Mouse (Mus musculus): ENCODE results near the gene Socs5. TPM values are rescaled to one million over a fixed set of nuclear protein-coding genes. Genes with fewer than 3 reads are reported as not detected.

The Socs5 gene
- total RNA-seq, 2 experiments from 2014 or later, result 66.3 to 67.8 TPM

GRCm38 (mm10) chr17:87106691-87107523 lies 572 bp upstream of the Socs5 start:
- DNase-seq (ENCODE audit: low spot score in 2 of 2), result peak; percentile 96 to 99

DNA sequence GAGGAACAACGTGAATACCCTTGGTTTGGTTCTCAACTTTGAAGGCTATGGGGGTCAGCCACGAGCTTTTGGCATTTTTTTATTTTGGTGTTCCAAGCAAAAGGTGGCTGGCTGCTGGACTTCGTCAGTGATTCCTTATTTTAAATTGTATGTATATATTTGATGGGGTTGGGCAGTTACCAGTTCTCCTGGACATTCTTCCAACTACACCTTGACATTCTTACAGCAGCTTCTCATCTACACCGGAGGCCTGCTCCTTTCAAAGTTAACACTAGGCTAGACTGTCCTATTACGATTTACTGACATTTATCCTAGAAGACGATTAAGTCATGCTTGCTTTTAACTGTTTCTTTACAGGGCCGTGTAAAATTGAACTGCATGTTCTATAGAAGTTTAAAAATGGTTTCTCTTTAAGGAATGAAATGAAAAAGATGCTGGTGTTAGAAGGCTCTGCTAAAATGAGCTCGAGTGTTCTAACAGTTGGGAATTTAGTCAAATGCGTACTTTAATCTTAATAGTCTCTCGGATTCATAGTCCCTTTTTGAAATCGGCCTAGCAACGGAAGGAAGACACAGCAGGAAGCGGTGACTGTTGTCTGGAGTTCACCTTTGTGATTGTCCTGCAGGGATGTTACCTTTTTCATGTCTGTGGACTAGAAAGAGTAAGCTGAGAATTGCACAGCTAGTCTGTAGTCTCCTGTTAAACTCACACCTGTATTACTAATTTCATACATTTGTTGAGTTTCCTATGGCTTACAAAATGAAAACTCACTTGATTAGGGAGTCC lies 1.2 kb downstream of the Socs5 start:
- DNase-seq (ENCODE audit: low spot score in 2 of 2), result no peak

DNA sequence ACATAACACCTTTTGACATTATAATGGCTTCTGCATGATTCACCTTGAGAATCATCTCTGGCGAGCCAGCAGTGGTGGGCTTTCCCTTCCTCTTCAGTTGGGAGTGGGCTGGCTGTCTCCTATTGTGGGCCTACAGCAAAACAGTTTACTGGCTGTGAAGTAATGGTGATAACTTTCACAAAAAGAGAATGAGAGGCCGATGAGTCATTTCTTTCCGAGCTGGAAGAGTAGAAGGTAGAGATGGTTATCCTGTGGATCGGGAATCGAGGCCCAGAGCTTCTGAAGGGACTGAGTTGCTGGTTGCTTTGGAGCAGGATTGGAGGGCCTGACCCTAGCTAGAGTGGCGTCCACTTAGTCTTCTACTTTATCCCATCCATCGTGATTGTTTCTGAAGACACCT lies 2.0 kb downstream of the Socs5 start:
- no peak for DNase-seq (ENCODE audit: low spot score in 2 of 2)

DNA sequence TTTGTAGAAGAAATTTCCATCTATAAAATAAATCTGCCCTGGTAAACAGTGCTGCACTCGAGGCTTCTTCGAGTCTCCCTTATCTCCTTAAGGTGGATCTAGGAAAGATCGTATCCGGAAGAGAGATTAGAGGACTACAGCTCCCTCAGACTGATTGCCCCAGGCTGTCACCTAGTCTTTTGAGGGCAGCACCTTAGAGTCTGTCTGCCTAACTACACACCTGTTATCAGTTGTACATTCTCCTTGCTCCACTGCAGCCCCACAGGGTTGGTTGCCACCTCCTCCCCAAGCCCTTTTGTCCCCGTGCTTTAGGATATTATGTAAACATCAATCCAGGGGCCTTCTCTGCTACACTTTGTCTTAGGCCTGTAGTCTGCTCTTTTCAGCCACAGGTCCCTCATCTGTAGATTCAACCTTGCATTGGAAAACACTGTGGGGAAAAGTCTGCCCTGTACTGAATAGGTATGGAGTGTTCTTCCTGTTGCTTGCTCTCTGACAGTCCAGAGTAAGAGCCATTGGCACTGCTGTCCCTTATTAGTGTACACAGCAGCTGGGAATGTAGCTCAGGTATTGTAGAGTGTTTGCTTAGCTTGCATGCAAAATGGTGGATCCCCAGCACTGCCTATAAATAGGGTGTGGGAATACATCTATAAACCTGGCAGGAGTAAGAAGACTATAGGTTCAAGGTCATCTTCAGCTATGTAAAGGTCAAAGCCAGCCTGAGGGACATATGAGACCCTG lies 5.5 kb downstream of the Socs5 start:
- DNase-seq (ENCODE audit: low spot score in 2 of 2), result no peak

DNA sequence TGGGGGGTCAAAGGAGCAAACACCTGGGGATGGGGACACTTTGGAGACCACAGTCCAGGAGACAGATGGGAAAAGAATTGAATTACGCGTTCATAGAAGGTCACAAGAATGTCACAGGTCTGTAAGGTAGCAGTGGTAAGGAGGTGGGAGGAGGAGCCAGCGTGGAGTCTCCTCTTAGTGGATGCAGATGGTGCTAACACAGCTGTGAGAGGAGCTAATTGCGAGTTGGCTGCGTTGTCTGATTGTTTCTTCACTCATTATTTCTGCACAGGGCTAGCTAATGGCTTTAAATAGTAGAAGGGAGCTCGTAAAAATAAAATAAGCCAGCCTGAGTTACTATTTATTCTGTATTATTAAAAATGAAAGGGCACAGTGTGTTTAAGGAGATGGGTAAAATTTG lies 8.1 kb downstream of the Socs5 start:
- DNase-seq (ENCODE audit: low spot score in 2 of 2), result no peak

GRCm38 (mm10) chr17:87118966-87119526 lies 11.6 kb downstream of the Socs5 start:
- peak in 1 of 2 experiments; percentile 37 for DNase-seq (ENCODE audit: low spot score in 2 of 2)

GRCm38 (mm10) chr17:87125344-87125743 lies 17.9 kb downstream of the Socs5 start:
- no peak for DNase-seq (ENCODE audit: low spot score in 2 of 2)

- DNase-seq (ENCODE audit: low spot score in 2 of 2), result no peak
Measured at GRCm38 (mm10) chr17:87132258-87132657, 24.8 kb downstream of the Socs5 start.

- no peak for DNase-seq (ENCODE audit: low spot score in 2 of 2)
Measured at GRCm38 (mm10) chr17:87133823-87134222, 26.3 kb downstream of the Socs5 start.

DNA sequence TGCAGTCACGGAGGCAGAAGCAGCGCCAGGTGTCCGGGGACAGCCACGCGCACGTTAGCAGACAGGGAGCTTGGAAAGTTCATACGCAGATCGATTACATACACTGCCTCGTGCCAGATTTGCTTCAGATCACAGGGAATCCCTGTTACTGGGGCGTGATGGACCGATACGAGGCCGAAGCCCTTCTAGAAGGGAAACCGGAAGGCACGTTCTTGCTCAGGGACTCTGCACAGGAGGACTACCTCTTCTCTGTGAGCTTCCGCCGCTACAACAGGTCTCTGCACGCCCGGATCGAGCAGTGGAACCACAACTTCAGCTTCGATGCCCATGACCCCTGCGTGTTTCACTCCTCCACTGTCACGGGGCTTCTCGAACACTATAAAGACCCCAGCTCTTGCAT lies 27.2 kb downstream of the Socs5 start:
- DNase-seq (ENCODE audit: low spot score in 2 of 2), result no peak

- DNase-seq (ENCODE audit: low spot score in 2 of 2), result no peak
Measured at GRCm38 (mm10) chr17:87135741-87136140, 28.3 kb downstream of the Socs5 start.

- peak in 1 of 2 experiments; percentile 32 for DNase-seq (ENCODE audit: low spot score in 2 of 2)
Measured at GRCm38 (mm10) chr17:87141188-87141935, 33.9 kb downstream of the Socs5 start.

GRCm38 (mm10) chr17:87142271-87142670 lies 34.8 kb downstream of the Socs5 start:
- no peak for DNase-seq (ENCODE audit: low spot score in 2 of 2)

GRCm38 (mm10) chr17:87143186-87143585 lies 35.7 kb downstream of the Socs5 start:
- no peak for DNase-seq (ENCODE audit: low spot score in 2 of 2)

DNA sequence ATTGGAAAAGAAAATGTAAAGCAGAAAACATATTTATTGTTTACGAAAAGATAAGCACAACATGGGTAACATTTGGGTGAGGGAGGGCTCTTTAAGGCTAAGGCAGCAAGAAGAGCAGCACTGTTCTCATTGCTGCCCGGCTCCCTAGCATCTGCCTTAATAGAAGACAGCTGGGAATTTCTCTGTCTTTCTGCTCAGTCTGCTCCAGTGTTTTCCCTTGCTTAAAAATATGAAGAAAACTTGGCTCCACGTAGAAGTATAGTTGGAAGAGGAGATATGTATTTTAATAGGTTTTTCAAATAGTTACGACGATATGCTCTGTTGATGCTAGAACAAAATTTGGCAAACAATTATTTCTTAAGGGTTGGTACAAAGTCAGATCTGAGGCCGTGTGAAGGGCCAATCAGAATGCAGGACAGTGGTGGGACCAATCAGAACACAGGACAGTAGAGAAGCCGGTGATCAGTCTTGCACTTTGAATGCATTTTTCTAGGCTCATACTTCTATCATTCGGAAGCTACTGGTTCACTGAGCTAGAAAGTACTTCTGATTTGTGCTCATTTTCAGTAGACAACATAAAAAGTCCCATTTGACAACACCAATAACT lies 39.0 kb downstream of the Socs5 start:
- no peak for DNase-seq (ENCODE audit: low spot score in 2 of 2)

DNA sequence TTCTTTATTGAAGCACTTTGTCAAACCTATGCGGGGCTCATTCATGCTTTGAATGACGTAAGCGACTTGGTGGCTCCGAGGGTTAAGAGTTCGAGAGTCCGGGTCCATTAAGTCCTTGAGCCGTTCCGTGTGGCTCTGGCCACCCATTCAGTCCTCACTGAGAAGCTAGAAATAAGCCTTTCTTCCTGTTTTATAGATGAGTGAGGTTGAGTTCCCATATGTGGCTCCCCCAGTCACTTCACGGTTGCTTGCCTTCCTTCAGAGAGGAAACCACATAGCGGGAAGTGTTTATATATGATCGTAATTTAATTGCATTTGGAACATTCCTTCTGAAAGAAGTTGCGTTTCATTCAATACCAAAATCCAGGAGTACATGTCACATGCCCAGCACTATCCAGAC lies 42.3 kb downstream of the Socs5 start:
- no peak for DNase-seq (ENCODE audit: low spot score in 2 of 2)

- no peak for DNase-seq (ENCODE audit: low spot score in 2 of 2)
Measured at GRCm38 (mm10) chr17:87152984-87153383, 45.5 kb downstream of the Socs5 start.

DNA sequence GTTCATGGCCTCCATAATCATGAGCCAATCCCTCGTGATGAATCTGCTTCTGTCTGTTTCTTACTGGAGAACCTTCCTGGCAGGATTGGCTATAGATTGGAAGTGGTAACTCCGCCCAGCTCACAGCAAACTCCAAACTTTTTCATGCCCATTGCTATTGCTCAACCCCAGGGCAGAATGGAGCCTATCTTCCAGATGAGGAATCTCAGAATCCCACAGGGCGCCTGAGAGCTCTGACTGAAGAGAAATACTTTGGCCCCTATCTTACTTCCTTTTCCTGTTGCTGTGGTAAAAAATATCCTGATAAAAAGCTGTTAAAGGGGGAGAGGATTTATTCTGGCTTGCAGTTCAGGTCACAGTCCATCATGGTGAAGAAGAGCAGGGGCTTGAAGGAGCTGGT lies 48.2 kb downstream of the Socs5 start:
- no peak for DNase-seq (ENCODE audit: low spot score in 2 of 2)

GRCm38 (mm10) chr17:87157739-87158138 lies 50.3 kb downstream of the Socs5 start:
- DNase-seq (ENCODE audit: low spot score in 2 of 2), result no peak

DNA sequence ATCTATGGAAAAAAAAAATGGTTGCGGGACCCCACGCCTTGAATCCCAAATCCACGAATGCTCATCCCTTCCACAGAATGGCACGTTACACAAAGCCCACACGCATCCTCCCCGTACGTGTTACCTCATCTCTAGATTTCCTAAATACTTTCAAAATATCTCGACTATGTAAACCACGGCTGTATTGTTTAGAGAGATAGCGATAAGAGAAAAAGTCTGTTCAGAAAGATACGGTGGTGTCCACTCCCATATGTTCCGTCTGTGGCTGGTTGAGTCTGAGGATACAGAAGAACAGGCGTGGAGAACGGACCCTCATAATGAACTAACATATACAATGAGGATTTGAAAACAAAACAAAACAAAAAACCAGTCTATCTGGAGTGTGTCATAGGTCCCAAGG lies 51.1 kb downstream of the Socs5 start:
- no peak for DNase-seq (ENCODE audit: low spot score in 2 of 2)
